Mouse (Mus musculus): Measurements from ENCODE around the gene Uba7.

Uba7 gene

GRCm38 (mm10) chr9:107962916-107963315 lies 12.4 kb upstream of the Uba7 start:
- no peak for DNase-seq

- DNase-seq, result peak; percentile 76 to 78
Measured at GRCm38 (mm10) chr9:107963700-107964099, 11.6 kb upstream of the Uba7 start.

- DNase-seq, result no peak
Measured at GRCm38 (mm10) chr9:107964681-107965080, 10.6 kb upstream of the Uba7 start.

- DNase-seq, result no peak
Measured at GRCm38 (mm10) chr9:107966676-107967075, 8.6 kb upstream of the Uba7 start.

GRCm38 (mm10) chr9:107967437-107967836 lies 7.9 kb upstream of the Uba7 start:
- no peak for DNase-seq

- DNase-seq, result no peak
Measured at GRCm38 (mm10) chr9:107968531-107968930, 6.8 kb upstream of the Uba7 start.

- no peak for DNase-seq
Measured at GRCm38 (mm10) chr9:107970311-107970710, 5.0 kb upstream of the Uba7 start.

- DNase-seq, result no peak
Measured at GRCm38 (mm10) chr9:107971690-107972541, 3.4 kb upstream of the Uba7 start.

- DNase-seq, result no peak
Measured at GRCm38 (mm10) chr9:107974491-107975171, 674 bp upstream of the Uba7 start.

- no peak for DNase-seq
Measured at GRCm38 (mm10) chr9:107978815-107979214, 3.5 kb downstream of the Uba7 start.

- no peak for DNase-seq
Measured at GRCm38 (mm10) chr9:107981684-107982605, 6.6 kb downstream of the Uba7 start.

GRCm38 (mm10) chr9:107982681-107983346 lies 7.5 kb downstream of the Uba7 start, which contains the start of gene Gm20661:
Gene Gm20661 (plus strand): TSS chr9:107983058.
- no peak for DNase-seq

- no peak for DNase-seq
Measured at GRCm38 (mm10) chr9:107983421-107983890, 8.2 kb downstream of the Uba7 start.

GRCm38 (mm10) chr9:107984052-107984753 lies 8.9 kb downstream of the Uba7 start:
- DNase-seq, result no peak

- no peak for DNase-seq
Measured at GRCm38 (mm10) chr9:107984754-107985055, 9.4 kb downstream of the Uba7 start.

GRCm38 (mm10) chr9:107985131-107986119 lies 10.1 kb downstream of the Uba7 start, which contains the start of gene Inka1:
Gene Inka1 (minus strand): TSS chr9:107985879.
- DNase-seq, result peak; percentile 69 to 72

- DNase-seq, result peak; percentile 84 to 85
Measured at GRCm38 (mm10) chr9:107986376-107986775, 11.1 kb downstream of the Uba7 start.

- DNase-seq, result no peak
Measured at GRCm38 (mm10) chr9:107987950-107988349, 12.6 kb downstream of the Uba7 start.

GRCm38 (mm10) chr9:107992197-107992596 lies 16.9 kb downstream of the Uba7 start, which contains the start of gene Cdhr4:
Gene Cdhr4 (plus strand): TSS chr9:107992497.
- DNase-seq, result no peak

- DNase-seq, result no peak
Measured at GRCm38 (mm10) chr9:107993013-107993412, 17.7 kb downstream of the Uba7 start.
